Mouse (Mus musculus): ENCODE data around the gene H2afj. TPM values are rescaled to one million over a fixed set of nuclear protein-coding genes. Genes with fewer than 3 reads are reported as not detected.

H2afj gene
- polyA plus RNA-seq, 1 experiment from 2014 or later: 193 TPM

DNA sequence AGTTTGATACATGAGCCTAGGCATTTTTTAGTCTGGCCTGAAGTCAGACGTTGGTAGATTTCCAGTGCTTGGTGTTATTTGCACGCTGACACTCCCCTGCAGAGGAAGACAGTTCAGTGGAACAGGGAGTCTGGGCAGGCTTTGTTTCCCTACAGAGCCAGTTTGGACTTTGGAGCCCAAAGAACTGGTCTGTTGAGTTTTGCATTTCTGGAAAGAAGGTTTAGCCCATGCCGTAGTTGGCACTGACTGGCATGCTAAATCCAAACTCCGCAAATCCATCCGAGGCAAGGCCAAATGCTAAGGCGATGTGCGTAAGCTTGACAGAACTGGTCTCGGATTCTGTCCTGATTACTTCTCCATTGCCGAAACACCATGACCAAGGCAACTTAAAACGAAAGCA, 3.2 kb downstream of the H2afj start:
- H3K27me3 ChIP-seq (replicated peaks; ENCODE audit: control insufficient read depth, insufficient read depth, low read length): no peaks in the 10 kb centered on the region
- H3K36me3 ChIP-seq (ENCODE audit: control insufficient read depth, insufficient read depth, low read length): peaks cover 26% of the 10 kb centered on the region
- WGBS: 87% methylated on average over 10 of the region's 10 CpGs
- no peaks in the 10 kb centered on the region for H3K9me3 ChIP-seq (ENCODE audit: control insufficient read depth, low read length)
- no peak overlapping the region for H3K4me3 ChIP-seq (ENCODE audit: low read depth, low read length)
- no peak overlapping the region for H3K27ac ChIP-seq (ENCODE audit: low read depth, low read length)
- H3K4me2 ChIP-seq: no peak overlapping the region
- peaks cover 6% of the 10 kb centered on the region; the same call in 1 of the 2 replicates for H3K4me1 ChIP-seq (replicated peaks; ENCODE audit: control insufficient read depth, insufficient read depth, low read length)
- H3K9ac ChIP-seq (ENCODE audit: low read depth, low read length): no peak overlapping the region
- ATAC-seq (replicated peaks; ENCODE audit: low FRiP score): no peak
- DNase-seq (ENCODE audit: low spot score): no peak

DNA sequence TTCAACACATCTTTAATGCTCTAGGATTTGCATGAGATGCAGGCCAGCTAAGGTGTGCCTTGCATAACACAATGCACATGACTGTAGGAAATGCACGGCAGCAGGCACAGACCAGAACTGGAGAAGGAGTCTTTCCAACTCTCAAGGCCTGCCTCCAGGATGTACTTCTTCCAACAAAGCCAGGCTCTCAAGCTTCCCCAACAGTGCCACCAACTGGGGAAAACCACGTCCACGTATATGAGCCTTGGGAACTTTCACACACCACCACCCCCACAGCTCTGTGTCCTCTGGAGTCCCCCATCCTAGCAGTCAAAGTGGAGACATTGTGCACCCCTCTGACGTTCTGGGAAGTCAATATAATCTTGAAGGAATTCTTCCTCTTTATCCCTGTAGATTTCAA, 5.1 kb downstream of the H2afj start:
- H3K36me3 ChIP-seq (ENCODE audit: control insufficient read depth, insufficient read depth, low read length): peaks cover 45% of the 10 kb centered on the region
- no peak for ATAC-seq (replicated peaks; ENCODE audit: low FRiP score)
- peaks cover 6% of the 10 kb centered on the region; the same call in 1 of the 2 replicates for H3K4me1 ChIP-seq (replicated peaks; ENCODE audit: control insufficient read depth, insufficient read depth, low read length)
- no peak overlapping the region for H3K9ac ChIP-seq (ENCODE audit: low read depth, low read length)
- no peak overlapping the region for H3K27ac ChIP-seq (ENCODE audit: low read depth, low read length)
- DNase-seq (ENCODE audit: low spot score): no peak
- H3K4me3 ChIP-seq (ENCODE audit: low read depth, low read length): no peak overlapping the region
- 45% methylated on average over 4 of the region's 4 CpGs for WGBS
- H3K9me3 ChIP-seq (ENCODE audit: control insufficient read depth, low read length): no peaks in the 10 kb centered on the region
- H3K4me2 ChIP-seq: no peak overlapping the region
- no peaks in the 10 kb centered on the region for H3K27me3 ChIP-seq (replicated peaks; ENCODE audit: control insufficient read depth, insufficient read depth, low read length)

DNA sequence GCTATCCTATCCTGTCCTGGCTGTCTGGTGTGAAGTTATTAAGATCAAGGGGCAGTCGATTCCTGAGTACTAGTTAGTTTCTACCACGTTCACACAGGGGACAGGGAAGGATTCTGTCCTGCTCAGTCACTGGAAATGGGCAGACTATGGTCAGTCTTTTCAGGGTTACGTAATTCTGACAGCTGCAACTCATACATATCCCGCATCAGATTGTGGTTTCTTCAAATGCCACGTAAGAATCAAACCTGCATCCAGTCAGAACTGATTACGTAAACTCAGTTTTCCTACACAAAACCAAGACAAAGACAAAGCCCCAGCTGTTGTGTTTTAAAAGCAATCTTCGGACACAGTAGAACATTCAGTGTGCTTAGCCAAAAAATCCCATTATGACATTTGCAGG, 7.3 kb downstream of the H2afj start:
- H3K4me2 ChIP-seq: no peak overlapping the region
- no peaks in the 10 kb centered on the region for H3K27me3 ChIP-seq (replicated peaks; ENCODE audit: control insufficient read depth, insufficient read depth, low read length)
- no peak overlapping the region for H3K27ac ChIP-seq (ENCODE audit: low read depth, low read length)
- WGBS: 88% methylated on average over 7 of the region's 7 CpGs
- no peaks in the 10 kb centered on the region for H3K9me3 ChIP-seq (ENCODE audit: control insufficient read depth, low read length)
- no peaks in the 10 kb centered on the region; the same call in 1 of the 2 replicates for H3K4me1 ChIP-seq (replicated peaks; ENCODE audit: control insufficient read depth, insufficient read depth, low read length)
- DNase-seq (ENCODE audit: low spot score) (no peak), ATAC-seq (replicated peaks; ENCODE audit: low FRiP score) (no peak)
- H3K9ac ChIP-seq (ENCODE audit: low read depth, low read length): no peak overlapping the region
- H3K4me3 ChIP-seq (ENCODE audit: low read depth, low read length): no peak overlapping the region
- H3K36me3 ChIP-seq (ENCODE audit: control insufficient read depth, insufficient read depth, low read length): peaks cover 56% of the 10 kb centered on the region

DNA sequence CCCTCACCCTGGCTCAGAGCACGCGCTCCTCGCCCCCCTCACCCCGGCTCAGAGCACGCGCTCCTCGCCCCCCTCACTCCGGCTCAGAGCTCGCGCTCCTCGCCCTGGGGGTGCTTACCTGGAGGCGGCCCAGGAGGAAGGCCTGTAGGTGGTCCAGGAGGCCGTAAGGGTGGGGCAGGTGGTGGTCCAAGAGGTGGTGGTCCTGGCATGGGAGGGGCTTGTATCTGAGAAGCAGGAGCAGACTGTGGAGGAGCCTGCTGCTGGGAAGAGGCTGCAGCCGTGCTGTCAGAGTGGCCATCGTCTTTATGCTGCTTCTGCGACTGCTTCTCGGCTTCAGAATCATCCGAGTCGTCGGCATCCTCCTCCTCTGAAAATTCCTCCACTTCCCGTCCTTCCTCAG, 8.8 kb downstream of the H2afj start:
- H3K9me3 ChIP-seq (ENCODE audit: control insufficient read depth, low read length): no peaks in the 10 kb centered on the region
- no peak overlapping the region for H3K4me3 ChIP-seq (ENCODE audit: low read depth, low read length)
- H3K4me1 ChIP-seq (replicated peaks; ENCODE audit: control insufficient read depth, insufficient read depth, low read length): no peaks in the 10 kb centered on the region; the same call in 1 of the 2 replicates
- H3K27me3 ChIP-seq (replicated peaks; ENCODE audit: control insufficient read depth, insufficient read depth, low read length): no peaks in the 10 kb centered on the region
- no peak for ATAC-seq (replicated peaks; ENCODE audit: low FRiP score)
- H3K36me3 ChIP-seq (ENCODE audit: control insufficient read depth, insufficient read depth, low read length): peaks cover 70% of the 10 kb centered on the region
- no peak overlapping the region for H3K4me2 ChIP-seq
- H3K9ac ChIP-seq (ENCODE audit: low read depth, low read length): no peak overlapping the region
- no peak overlapping the region for H3K27ac ChIP-seq (ENCODE audit: low read depth, low read length)
- 94% methylated on average over 21 of the region's 21 CpGs for WGBS
- no peak for DNase-seq (ENCODE audit: low spot score)

DNA sequence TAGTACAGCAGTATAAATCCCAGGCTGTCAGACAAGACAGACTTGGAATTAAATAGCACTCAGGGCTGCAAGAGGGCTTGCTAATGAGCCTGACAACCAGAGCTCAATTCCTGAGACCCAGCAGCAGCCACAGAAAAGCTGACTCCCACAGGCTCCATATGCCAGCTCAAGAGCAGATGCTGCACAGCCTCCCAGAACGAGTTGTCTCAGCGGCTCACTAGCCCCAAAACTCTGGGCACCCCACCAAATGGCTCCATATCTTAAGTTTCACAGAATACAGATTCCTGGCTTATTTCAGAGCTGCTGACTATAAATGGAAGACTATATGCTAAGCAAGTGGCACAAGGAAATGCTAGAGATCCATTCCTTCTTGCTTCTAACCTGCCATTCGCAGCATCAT, 9.5 kb downstream of the H2afj start:
- Histone ChIP-seq H3K27me3 (replicated peaks; ENCODE audit: control insufficient read depth, insufficient read depth, low read length) (no peaks in the 10 kb centered on the region), H3K4me2 (no peak overlapping the region), H3K9ac (ENCODE audit: low read depth, low read length) (no peak overlapping the region), H3K4me1 (replicated peaks; ENCODE audit: control insufficient read depth, insufficient read depth, low read length) (no peaks in the 10 kb centered on the region; the same call in 1 of the 2 replicates), H3K36me3 (ENCODE audit: control insufficient read depth, insufficient read depth, low read length) (peaks cover 76% of the 10 kb centered on the region), H3K4me3 (ENCODE audit: low read depth, low read length) (no peak overlapping the region), H3K27ac (ENCODE audit: low read depth, low read length) (no peak overlapping the region), H3K9me3 (ENCODE audit: control insufficient read depth, low read length) (no peaks in the 10 kb centered on the region)
- ATAC-seq (replicated peaks; ENCODE audit: low FRiP score): no peak
- 96% methylated on average over 3 of the region's 3 CpGs for WGBS
- DNase-seq (ENCODE audit: low spot score): no peak

DNA sequence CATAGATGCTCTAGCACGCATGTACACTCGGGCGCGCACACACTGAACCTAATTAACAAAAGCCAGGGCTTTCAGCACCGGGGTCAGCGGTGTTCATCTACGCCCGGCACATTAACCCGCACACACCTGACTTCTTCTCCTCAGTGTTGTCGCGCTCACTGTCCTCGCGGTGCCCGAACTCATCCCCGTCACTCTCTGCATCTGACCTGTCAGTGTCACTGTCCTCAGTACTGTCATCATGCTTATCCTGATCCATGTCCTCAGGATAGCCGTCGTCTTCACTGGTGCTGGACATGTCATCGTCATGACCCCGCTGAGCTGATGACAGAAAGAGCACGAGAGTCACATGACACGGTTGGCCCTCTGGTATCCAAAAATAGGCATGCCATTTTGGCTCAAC, 12.3 kb downstream of the H2afj start:
- WGBS: 95% methylated on average over 21 of the region's 21 CpGs
- Histone ChIP-seq H3K4me3 (ENCODE audit: low read depth, low read length) (no peak overlapping the region), H3K27ac (ENCODE audit: low read depth, low read length) (no peak overlapping the region), H3K4me1 (replicated peaks; ENCODE audit: control insufficient read depth, insufficient read depth, low read length) (no peaks in the 10 kb centered on the region), H3K36me3 (ENCODE audit: control insufficient read depth, insufficient read depth, low read length) (peaks cover 74% of the 10 kb centered on the region), H3K9me3 (ENCODE audit: control insufficient read depth, low read length) (no peaks in the 10 kb centered on the region), H3K4me2 (no peak overlapping the region), H3K9ac (ENCODE audit: low read depth, low read length) (no peak overlapping the region), H3K27me3 (replicated peaks; ENCODE audit: control insufficient read depth, insufficient read depth, low read length) (no peaks in the 10 kb centered on the region)
- DNase-seq (ENCODE audit: low spot score) (no peak), ATAC-seq (replicated peaks; ENCODE audit: low FRiP score) (no peak)

DNA sequence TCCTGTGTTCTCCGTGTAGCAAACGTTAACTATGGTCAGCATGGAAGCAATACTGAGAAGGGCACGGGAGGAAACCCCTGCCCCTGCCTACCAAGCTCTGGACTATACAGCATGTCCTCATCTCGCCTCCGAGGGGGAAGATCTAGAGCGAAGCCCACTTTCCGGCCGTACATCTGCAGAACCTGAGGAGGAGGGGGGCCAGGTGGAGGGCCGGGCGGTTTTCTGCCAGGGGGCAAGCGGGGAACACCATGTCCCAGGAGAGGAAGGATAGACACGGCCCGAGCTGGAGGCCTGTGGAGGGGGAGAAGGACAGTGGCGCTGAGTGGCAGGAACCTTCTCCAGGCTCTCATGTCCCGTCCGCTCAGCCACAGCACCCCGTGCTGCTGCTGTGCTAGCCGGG, 13.0 kb downstream of the H2afj start:
- no peak for ATAC-seq (replicated peaks; ENCODE audit: low FRiP score)
- no peak overlapping the region for H3K4me2 ChIP-seq
- no peak overlapping the region for H3K4me3 ChIP-seq (ENCODE audit: low read depth, low read length)
- WGBS: 89% methylated on average over 18 of the region's 18 CpGs
- H3K27ac ChIP-seq (ENCODE audit: low read depth, low read length): no peak overlapping the region
- no peak for DNase-seq (ENCODE audit: low spot score)
- H3K36me3 ChIP-seq (ENCODE audit: control insufficient read depth, insufficient read depth, low read length): peaks cover 72% of the 10 kb centered on the region
- no peaks in the 10 kb centered on the region for H3K9me3 ChIP-seq (ENCODE audit: control insufficient read depth, low read length)
- no peaks in the 10 kb centered on the region for H3K27me3 ChIP-seq (replicated peaks; ENCODE audit: control insufficient read depth, insufficient read depth, low read length)
- no peak overlapping the region for H3K9ac ChIP-seq (ENCODE audit: low read depth, low read length)
- no peaks in the 10 kb centered on the region for H3K4me1 ChIP-seq (replicated peaks; ENCODE audit: control insufficient read depth, insufficient read depth, low read length)

DNA sequence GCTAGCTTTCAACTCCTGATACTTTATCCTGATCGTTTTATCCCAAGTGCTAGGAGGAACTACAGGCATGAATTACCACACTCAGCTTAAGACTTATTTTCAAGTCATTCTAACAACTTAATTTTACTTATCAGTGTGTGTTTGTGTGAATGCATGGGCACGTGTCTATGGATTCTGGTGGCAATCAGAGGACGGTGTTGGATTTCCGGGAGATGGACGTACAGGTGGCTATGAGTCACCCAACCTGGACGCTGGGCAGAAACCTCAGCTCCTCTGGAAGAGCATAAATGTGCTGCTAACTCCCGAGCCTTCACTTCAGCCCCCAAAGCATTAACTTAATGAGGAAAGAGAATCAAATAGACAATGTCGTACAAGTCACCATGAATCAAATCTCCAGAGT, 16.9 kb downstream of the H2afj start:
- H3K9ac ChIP-seq (ENCODE audit: low read depth, low read length): no peak overlapping the region

DNA sequence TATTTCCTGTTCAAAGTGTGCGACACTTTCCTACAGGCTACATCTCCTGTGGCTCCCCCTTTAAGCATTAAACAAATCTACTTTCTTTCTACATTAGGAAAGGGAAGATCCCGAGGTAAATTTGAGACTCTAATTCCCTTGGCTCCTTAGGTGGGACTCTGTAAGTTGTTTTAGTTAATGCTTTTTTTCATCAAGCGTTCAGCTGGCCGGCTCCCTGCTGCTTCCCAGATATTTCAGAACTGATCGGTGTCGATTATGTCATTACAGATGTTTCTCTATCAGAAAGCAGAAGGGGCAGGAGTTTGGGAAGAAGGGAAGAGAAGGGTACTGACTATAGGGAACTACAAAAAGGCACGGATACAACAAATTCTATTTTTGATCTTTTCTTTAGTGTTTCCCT, 19.1 kb downstream of the H2afj start:
- ATAC-seq (replicated peaks; ENCODE audit: low FRiP score) (no peak), DNase-seq (ENCODE audit: low spot score) (no peak)
- Histone ChIP-seq H3K36me3 (ENCODE audit: control insufficient read depth, insufficient read depth, low read length) (peaks cover 25% of the 10 kb centered on the region), H3K9me3 (ENCODE audit: control insufficient read depth, low read length) (no peaks in the 10 kb centered on the region), H3K27ac (ENCODE audit: low read depth, low read length) (peak overlapping the region; percentile 85; the same call in 1 of the 2 replicates), H3K4me2 (peak overlapping the region; percentile 96), H3K9ac (ENCODE audit: low read depth, low read length) (peak overlapping the region; percentile 99), H3K4me3 (ENCODE audit: low read depth, low read length) (peak overlapping the region; percentile 100), H3K27me3 (replicated peaks; ENCODE audit: control insufficient read depth, insufficient read depth, low read length) (no peaks in the 10 kb centered on the region), H3K4me1 (replicated peaks; ENCODE audit: control insufficient read depth, insufficient read depth, low read length) (0 out of 2 replicates have a peak, but pooled peaks cover 5% of the 10 kb centered on the region)
- 12% methylated on average over 7 of the region's 7 CpGs for WGBS

More for the DNA sequence above, 16.9 kb downstream of the H2afj start:
- Histone ChIP-seq H3K4me2 (no peak overlapping the region), H3K9me3 (ENCODE audit: control insufficient read depth, low read length) (no peaks in the 10 kb centered on the region), H3K4me1 (replicated peaks; ENCODE audit: control insufficient read depth, insufficient read depth, low read length) (0 out of 2 replicates have a peak, but pooled peaks cover 5% of the 10 kb centered on the region), H3K4me3 (ENCODE audit: low read depth, low read length) (no peak overlapping the region), H3K36me3 (ENCODE audit: control insufficient read depth, insufficient read depth, low read length) (peaks cover 45% of the 10 kb centered on the region), H3K27me3 (replicated peaks; ENCODE audit: control insufficient read depth, insufficient read depth, low read length) (no peaks in the 10 kb centered on the region), H3K27ac (ENCODE audit: low read depth, low read length) (no peak overlapping the region)
- 93% methylated on average over 8 of the region's 8 CpGs for WGBS
- ATAC-seq (replicated peaks; ENCODE audit: low FRiP score) (no peak), DNase-seq (ENCODE audit: low spot score) (no peak)

All from liver, embryonic 11.5 days (tissue).